Mouse (Mus musculus) layer of hippocampus, adult 9-11 months (tissue): ENCODE results near the gene Ttc39b.

Source experiments
- DNase-seq: peaks from one replicate; pipeline ENCODE4 v3.0.0; 2022

The Ttc39b gene

GRCm38 (mm10) chr4:83228073-83228472, 96.0 kb downstream of the Ttc39b start:
- DNase-seq = no peak

GRCm38 (mm10) chr4:83225633-83226360, 98.3 kb downstream of the Ttc39b start:
- DNase-seq = no peak

- no peak for DNase-seq
Measured at GRCm38 (mm10) chr4:83224242-83224641, 99.8 kb downstream of the Ttc39b start.

- DNase-seq = no peak
Measured at GRCm38 (mm10) chr4:83223197-83223596, 100.9 kb downstream of the Ttc39b start.

GRCm38 (mm10) chr4:83220761-83221557, 103.1 kb downstream of the Ttc39b start:
- no peak for DNase-seq

- DNase-seq = no peak
Measured at GRCm38 (mm10) chr4:83219253-83219652, 104.8 kb downstream of the Ttc39b start.

GRCm38 (mm10) chr4:83217128-83217527, 106.9 kb downstream of the Ttc39b start:
- no peak for DNase-seq

- no peak for DNase-seq
Measured at GRCm38 (mm10) chr4:83216381-83216780, 107.7 kb downstream of the Ttc39b start.

- no peak for DNase-seq
Measured at GRCm38 (mm10) chr4:83215776-83216175, 108.3 kb downstream of the Ttc39b start.

- peak; percentile 21 for DNase-seq
Measured at GRCm38 (mm10) chr4:83214822-83215558, 109.1 kb downstream of the Ttc39b start.

GRCm38 (mm10) chr4:83213752-83214151, 110.3 kb downstream of the Ttc39b start:
- no peak for DNase-seq

- no peak for DNase-seq
Measured at GRCm38 (mm10) chr4:83211709-83212108, 112.3 kb downstream of the Ttc39b start.

- no peak for DNase-seq
Measured at GRCm38 (mm10) chr4:83210437-83210836, 113.6 kb downstream of the Ttc39b start.

- DNase-seq = peak; percentile 28
Measured at GRCm38 (mm10) chr4:83206803-83207586, 117.1 kb downstream of the Ttc39b start.

- no peak for DNase-seq
Measured at GRCm38 (mm10) chr4:83206416-83206802, 117.6 kb downstream of the Ttc39b start.

- peak; percentile 26 for DNase-seq
Measured at GRCm38 (mm10) chr4:83199391-83199790, 124.7 kb downstream of the Ttc39b start.

GRCm38 (mm10) chr4:83198123-83198522, 125.9 kb downstream of the Ttc39b start:
- DNase-seq = no peak

- DNase-seq = no peak
Measured at GRCm38 (mm10) chr4:83189736-83190135, 134.3 kb downstream of the Ttc39b start.

GRCm38 (mm10) chr4:83187324-83187723, 136.7 kb downstream of the Ttc39b start:
- DNase-seq = no peak

- DNase-seq = no peak
Measured at GRCm38 (mm10) chr4:83186448-83186847, 137.6 kb downstream of the Ttc39b start.

GRCm38 (mm10) chr4:83183288-83183930, 140.6 kb downstream of the Ttc39b start:
- peak; percentile 67 for DNase-seq
